Mouse (Mus musculus): ENCODE results near the gene Daam1. TPM values are rescaled to one million over a fixed set of nuclear protein-coding genes. Genes with fewer than 3 reads are reported as not detected.
A peak's percentile ranks its signal among the peaks of the same experiment; 100 is the strongest.

Daam1 gene
- polyA plus RNA-seq, 1 experiment from 2014 or later = 21.6 TPM

DNA sequence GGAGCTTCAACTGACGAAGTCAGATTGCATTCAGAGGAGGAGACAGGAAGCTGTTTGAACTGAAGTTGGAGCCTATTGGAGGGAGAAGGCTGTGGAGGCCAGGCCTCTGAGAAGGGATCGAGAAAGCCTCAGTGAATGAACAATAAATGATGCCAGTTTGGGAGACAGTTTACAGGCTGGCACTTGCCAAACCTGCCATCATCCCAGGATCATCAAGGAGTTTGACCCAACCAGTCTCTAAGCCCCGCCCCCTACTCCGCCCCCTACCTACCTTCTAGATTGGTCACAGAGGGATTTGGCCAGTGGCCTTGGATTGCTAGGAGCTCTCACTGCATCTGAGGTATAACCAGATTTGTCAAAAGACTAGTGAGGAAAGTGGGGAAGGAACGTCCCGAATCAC is 118.7 kb downstream of the Daam1 start:
- H3K36me3 ChIP-seq (ENCODE audit: control insufficient read depth, insufficient read depth) = peaks cover 70% of the 10 kb centered on the region
- H3K9me3 ChIP-seq (replicated peaks; ENCODE audit: control insufficient read depth, low read length) = no peaks in the 10 kb centered on the region
- WGBS = 89% methylated on average over 6 of the region's 6 CpGs
- H3K9ac ChIP-seq (ENCODE audit: low read length) = no peak overlapping the region
- H3K4me2 ChIP-seq (ENCODE audit: low read depth, low read length) = no peak overlapping the region
- H3K27me3 ChIP-seq (ENCODE audit: control insufficient read depth, insufficient read depth, low read length) = no peaks in the 10 kb centered on the region
- no peak for ATAC-seq (replicated peaks; ENCODE audit: extremely low read depth, insufficient read depth, low FRiP score)
- no peak overlapping the region for H3K27ac ChIP-seq (ENCODE audit: low read length)
- H3K4me3 ChIP-seq (ENCODE audit: low read length) = no peak overlapping the region
- no peaks in the 10 kb centered on the region for H3K4me1 ChIP-seq (ENCODE audit: control insufficient read depth, insufficient read depth, low read length)

DNA sequence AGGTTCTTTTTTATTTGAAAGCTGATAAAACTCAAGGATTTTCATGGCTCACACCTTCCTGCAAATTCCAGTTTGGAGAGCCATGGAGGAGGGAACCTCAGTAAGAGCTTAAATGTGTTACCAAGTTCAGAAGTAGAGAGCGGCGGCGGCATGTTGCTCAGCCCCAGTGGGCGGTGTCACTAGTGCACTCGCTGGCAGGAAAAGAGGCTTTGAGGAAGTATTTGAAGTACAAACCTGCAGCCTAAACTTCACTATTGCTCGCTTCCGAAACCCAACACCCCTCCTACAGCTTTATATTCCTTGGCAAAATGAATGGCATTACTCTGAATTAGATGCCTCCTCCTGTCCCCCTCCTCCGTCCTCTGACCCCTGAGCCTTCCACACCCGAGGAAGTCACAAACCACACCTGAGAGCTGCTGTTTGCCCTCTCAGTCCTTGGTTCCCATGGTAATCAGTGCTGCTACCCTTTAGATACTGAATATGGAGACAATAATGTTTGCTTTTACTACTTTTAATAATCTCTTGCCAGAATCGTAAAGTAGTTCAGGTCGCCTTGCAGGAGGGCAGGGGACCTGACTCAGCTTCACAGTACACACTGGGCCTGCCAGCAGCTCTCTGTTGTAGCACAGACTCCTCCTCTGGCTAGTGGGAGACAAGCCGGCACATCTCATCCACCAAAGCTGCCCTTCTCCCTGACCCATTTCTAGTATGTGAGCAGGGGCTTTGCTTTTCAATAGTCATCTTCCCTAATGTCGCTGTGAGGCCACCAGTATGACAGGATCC is 119.4 kb downstream of the Daam1 start:
- H3K4me1 ChIP-seq (ENCODE audit: control insufficient read depth, insufficient read depth, low read length) = no peaks in the 10 kb centered on the region
- no peak overlapping the region for H3K4me2 ChIP-seq (ENCODE audit: low read depth, low read length)
- H3K9ac ChIP-seq (ENCODE audit: low read length) = no peak overlapping the region
- no peak overlapping the region for H3K4me3 ChIP-seq (ENCODE audit: low read length)
- no peak for ATAC-seq (replicated peaks; ENCODE audit: extremely low read depth, insufficient read depth, low FRiP score)
- H3K27ac ChIP-seq (ENCODE audit: low read length) = no peak overlapping the region
- 87% methylated on average over 13 of the region's 13 CpGs for WGBS
- peaks cover 65% of the 10 kb centered on the region for H3K36me3 ChIP-seq (ENCODE audit: control insufficient read depth, insufficient read depth)
- H3K27me3 ChIP-seq (ENCODE audit: control insufficient read depth, insufficient read depth, low read length) = no peaks in the 10 kb centered on the region
- H3K9me3 ChIP-seq (replicated peaks; ENCODE audit: control insufficient read depth, low read length) = no peaks in the 10 kb centered on the region

DNA sequence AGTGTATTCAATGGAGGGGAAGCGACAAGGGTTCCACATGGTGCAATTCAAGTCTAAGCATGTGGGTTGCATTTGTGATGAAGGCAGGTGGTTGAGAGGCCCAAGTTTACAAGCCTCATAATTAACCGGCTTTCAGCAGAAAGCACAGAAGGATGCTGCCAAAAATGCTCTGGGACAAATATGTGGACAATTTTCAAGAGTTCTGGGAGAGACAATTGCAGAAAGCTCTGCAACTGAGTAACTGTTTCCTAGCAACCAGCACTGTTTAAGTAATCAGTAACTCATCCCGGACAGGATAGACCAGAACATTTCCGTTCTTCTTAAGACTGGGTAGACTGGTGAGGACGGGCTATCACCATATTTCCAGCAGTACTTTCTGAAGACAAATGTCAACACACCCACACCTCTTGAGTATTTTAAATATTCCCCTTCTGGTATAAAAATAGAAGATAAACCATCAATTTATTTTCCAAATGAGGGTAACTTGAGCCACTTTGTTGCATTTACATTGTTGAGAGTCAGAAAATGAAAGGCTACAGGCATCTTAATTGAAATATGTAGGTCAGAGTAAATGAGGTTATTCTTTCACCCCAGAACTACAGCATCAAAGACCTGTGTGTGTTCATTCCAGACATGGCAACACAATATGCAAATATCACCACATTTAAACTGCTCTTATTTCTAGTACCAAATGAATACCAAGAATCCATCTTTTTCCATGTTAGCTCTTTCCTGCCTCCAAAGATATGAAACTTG is 123.5 kb downstream of the Daam1 start:
- Histone ChIP-seq H3K27ac (ENCODE audit: low read length) (no peak overlapping the region), H3K27me3 (ENCODE audit: control insufficient read depth, insufficient read depth, low read length) (no peaks in the 10 kb centered on the region), H3K9ac (ENCODE audit: low read length) (no peak overlapping the region), H3K36me3 (ENCODE audit: control insufficient read depth, insufficient read depth) (peaks cover 63% of the 10 kb centered on the region), H3K9me3 (replicated peaks; ENCODE audit: control insufficient read depth, low read length) (no peaks in the 10 kb centered on the region), H3K4me2 (ENCODE audit: low read depth, low read length) (no peak overlapping the region), H3K4me3 (ENCODE audit: low read length) (no peak overlapping the region), H3K4me1 (ENCODE audit: control insufficient read depth, insufficient read depth, low read length) (0 out of 2 replicates have a peak, but pooled peaks cover 2% of the 10 kb centered on the region)
- no peak for ATAC-seq (replicated peaks; ENCODE audit: extremely low read depth, insufficient read depth, low FRiP score)
- WGBS = 53% methylated on average over 5 of the region's 5 CpGs

GRCm38 (mm10) chr12:71956980-71957379 is 126.1 kb downstream of the Daam1 start:
- Histone ChIP-seq H3K27ac (ENCODE audit: low read length) (no peak overlapping the region), H3K4me3 (ENCODE audit: low read length) (no peak overlapping the region), H3K4me2 (ENCODE audit: low read depth, low read length) (no peak overlapping the region), H3K9ac (ENCODE audit: low read length) (no peak overlapping the region), H3K4me1 (ENCODE audit: control insufficient read depth, insufficient read depth, low read length) (peaks cover 2% of the 10 kb centered on the region; the same call in 1 of the 2 replicates), H3K36me3 (ENCODE audit: control insufficient read depth, insufficient read depth) (peaks cover 63% of the 10 kb centered on the region), H3K9me3 (replicated peaks; ENCODE audit: control insufficient read depth, low read length) (no peaks in the 10 kb centered on the region), H3K27me3 (ENCODE audit: control insufficient read depth, insufficient read depth, low read length) (no peaks in the 10 kb centered on the region)
- no peak for ATAC-seq (replicated peaks; ENCODE audit: extremely low read depth, insufficient read depth, low FRiP score)
- 88% methylated on average over 6 of the region's 6 CpGs for WGBS

DNA sequence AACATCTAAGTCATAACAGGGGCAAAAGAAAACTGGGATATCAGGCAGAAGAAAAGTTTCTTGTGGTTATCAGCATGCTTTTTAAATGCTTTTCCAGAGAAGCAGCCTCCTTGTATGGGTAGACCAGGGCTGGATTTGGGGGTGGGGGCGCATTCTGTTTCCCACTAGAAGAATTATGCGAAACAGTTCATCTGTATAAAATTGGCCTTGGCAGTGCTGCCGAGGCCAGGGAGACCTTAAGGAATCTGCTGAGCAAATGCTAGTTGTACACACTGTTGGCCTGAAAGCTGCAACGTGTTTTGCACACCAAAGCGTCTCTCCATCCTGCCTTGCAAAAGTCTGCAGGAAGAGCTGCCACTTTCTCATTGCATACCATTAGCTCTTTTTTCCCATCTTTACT is 126.6 kb downstream of the Daam1 start:
- WGBS = 65% methylated on average over 5 of the region's 5 CpGs
- Histone ChIP-seq H3K4me1 (ENCODE audit: control insufficient read depth, insufficient read depth, low read length) (peaks cover 4% of the 10 kb centered on the region; the same call in 1 of the 2 replicates), H3K27ac (ENCODE audit: low read length) (no peak overlapping the region), H3K36me3 (ENCODE audit: control insufficient read depth, insufficient read depth) (peaks cover 61% of the 10 kb centered on the region), H3K9me3 (replicated peaks; ENCODE audit: control insufficient read depth, low read length) (no peaks in the 10 kb centered on the region), H3K9ac (ENCODE audit: low read length) (no peak overlapping the region), H3K27me3 (ENCODE audit: control insufficient read depth, insufficient read depth, low read length) (no peaks in the 10 kb centered on the region), H3K4me2 (ENCODE audit: low read depth, low read length) (no peak overlapping the region), H3K4me3 (ENCODE audit: low read length) (no peak overlapping the region)
- no peak for ATAC-seq (replicated peaks; ENCODE audit: extremely low read depth, insufficient read depth, low FRiP score)

GRCm38 (mm10) chr12:71959351-71959991 is 128.6 kb downstream of the Daam1 start:
- Histone ChIP-seq H3K9ac (ENCODE audit: low read length) (no peak overlapping the region), H3K27me3 (ENCODE audit: control insufficient read depth, insufficient read depth, low read length) (no peaks in the 10 kb centered on the region), H3K4me3 (ENCODE audit: low read length) (no peak overlapping the region), H3K4me2 (ENCODE audit: low read depth, low read length) (no peak overlapping the region), H3K27ac (ENCODE audit: low read length) (no peak overlapping the region), H3K9me3 (replicated peaks; ENCODE audit: control insufficient read depth, low read length) (no peaks in the 10 kb centered on the region), H3K36me3 (ENCODE audit: control insufficient read depth, insufficient read depth) (peaks cover 55% of the 10 kb centered on the region), H3K4me1 (ENCODE audit: control insufficient read depth, insufficient read depth, low read length) (peaks cover 4% of the 10 kb centered on the region; the same call in 1 of the 2 replicates)
- 64% methylated on average over 6 of the region's 6 CpGs for WGBS
- no peak for ATAC-seq (replicated peaks; ENCODE audit: extremely low read depth, insufficient read depth, low FRiP score)

DNA sequence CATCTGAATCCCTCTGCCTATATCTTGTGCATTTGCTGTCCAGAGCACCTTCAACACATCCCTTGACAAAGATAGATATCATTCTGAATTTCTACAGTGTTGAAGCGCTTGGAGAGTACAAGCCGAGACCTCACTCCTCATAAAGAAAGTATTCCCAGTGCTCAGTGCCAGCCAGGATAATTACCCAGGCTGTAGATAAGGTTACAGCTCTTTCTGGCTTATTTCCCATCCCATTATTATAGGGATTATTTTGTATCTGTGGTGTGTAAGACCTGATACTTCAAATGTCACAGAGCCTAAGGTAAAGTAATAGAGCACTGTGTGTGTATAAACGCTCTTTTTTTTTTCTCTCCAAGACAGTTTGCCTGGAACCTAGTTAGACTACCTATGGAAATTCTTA is 130.8 kb downstream of the Daam1 start:
- Histone ChIP-seq H3K4me2 (ENCODE audit: low read depth, low read length) (no peak overlapping the region), H3K9ac (ENCODE audit: low read length) (no peak overlapping the region), H3K27me3 (ENCODE audit: control insufficient read depth, insufficient read depth, low read length) (no peaks in the 10 kb centered on the region), H3K4me1 (ENCODE audit: control insufficient read depth, insufficient read depth, low read length) (peaks cover 4% of the 10 kb centered on the region; the same call in 1 of the 2 replicates), H3K4me3 (ENCODE audit: low read length) (no peak overlapping the region), H3K9me3 (replicated peaks; ENCODE audit: control insufficient read depth, low read length) (no peaks in the 10 kb centered on the region), H3K36me3 (ENCODE audit: control insufficient read depth, insufficient read depth) (peaks cover 45% of the 10 kb centered on the region), H3K27ac (ENCODE audit: low read length) (peak overlapping the region; percentile 46; the same call in 1 of the 2 replicates)
- 56% methylated on average over 3 of the region's 3 CpGs for WGBS
- ATAC-seq (replicated peaks; ENCODE audit: extremely low read depth, insufficient read depth, low FRiP score) = no peak; the same call in 1 of the 2 replicates

GRCm38 (mm10) chr12:71962616-71963015 is 131.7 kb downstream of the Daam1 start:
- no peak for ATAC-seq (replicated peaks; ENCODE audit: extremely low read depth, insufficient read depth, low FRiP score)
- Histone ChIP-seq H3K4me2 (ENCODE audit: low read depth, low read length) (no peak overlapping the region), H3K27ac (ENCODE audit: low read length) (no peak overlapping the region), H3K4me1 (ENCODE audit: control insufficient read depth, insufficient read depth, low read length) (peaks cover 4% of the 10 kb centered on the region; the same call in 1 of the 2 replicates), H3K27me3 (ENCODE audit: control insufficient read depth, insufficient read depth, low read length) (no peaks in the 10 kb centered on the region), H3K36me3 (ENCODE audit: control insufficient read depth, insufficient read depth) (peaks cover 38% of the 10 kb centered on the region), H3K9ac (ENCODE audit: low read length) (no peak overlapping the region), H3K9me3 (replicated peaks; ENCODE audit: control insufficient read depth, low read length) (no peaks in the 10 kb centered on the region), H3K4me3 (ENCODE audit: low read length) (no peak overlapping the region)
- 70% methylated on average over 4 of the region's 4 CpGs for WGBS

Measured in heart, embryonic 16.5 days (tissue).